Mouse (Mus musculus): Measurements from ENCODE around the gene Coq10b. TPM values are rescaled to one million over a fixed set of nuclear protein-coding genes. Genes with fewer than 3 reads are reported as not detected.
A peak's percentile ranks its signal among the peaks of the same experiment; 100 is the strongest.
"Not testable (repeated sequence)": the region's sequence is repeated elsewhere in the genome, so short reads cannot be mapped to it uniquely, and the experiment has no call there.

Coq10b gene
- 32.0 and 36.1 TPM in 2 replicates for polyA plus RNA-seq (2014; fragmentation: Nextera tagmentation; extraction: Ambion mirVana)

GRCm38 (mm10) chr1:55052355-55052953 lies at the start of gene Coq10b:
TSS of gene Coq10b (plus strand) at chr1:55052770.
- ATAC-seq (ENCODE audit: low FRiP score) (peak; percentile 100), DNase-seq (ENCODE audit: low spot score) (peak; percentile 100)
- Histone ChIP-seq H3K27me3 (ENCODE audit: control insufficient read depth, insufficient read depth, low read length) (no peaks in the 10 kb centered on the region), H3K4me3 (replicated peaks; ENCODE audit: low read length) (peak within 1 kb of the TSS; percentile 87), H3K9ac (peak within 1 kb of the TSS; percentile 75), H3K27ac (peak within 1 kb of the TSS; percentile 86), H3K9me3 (ENCODE audit: control insufficient read depth, low read length) (no peaks in the 10 kb centered on the region), H3K36me3 (replicated peaks; ENCODE audit: control insufficient read depth, insufficient read depth) (no peaks in the 10 kb centered on the region), H3K4me1 (replicated peaks; ENCODE audit: control insufficient read depth, insufficient read depth, low read length) (peaks cover 9% of the 10 kb centered on the region), H3K4me2 (replicated peaks) (peak within 1 kb of the TSS; percentile 87)
- WGBS, result 1% methylated on average over 46 of the region's 46 CpGs

DNA sequence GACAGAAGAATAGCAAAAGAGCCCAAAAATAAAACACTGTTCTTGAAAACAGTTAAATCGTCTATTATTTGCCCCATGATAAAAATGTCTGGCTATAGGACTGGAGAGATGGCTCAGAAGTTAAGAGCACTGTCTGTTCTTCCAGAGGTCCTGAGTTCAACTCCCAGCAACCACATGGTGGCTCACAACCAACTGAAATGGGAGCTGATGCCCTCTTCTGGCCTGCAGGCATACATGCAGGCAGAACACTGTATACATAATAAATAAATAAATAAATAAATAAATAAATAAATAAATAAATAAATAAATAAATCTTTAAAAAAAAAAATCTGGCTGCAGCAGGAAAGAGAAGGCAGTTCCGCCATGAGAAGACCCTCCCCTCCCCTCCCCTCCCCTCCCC lies 44.3 kb upstream of the Coq10b start:
- H3K27me3 ChIP-seq (ENCODE audit: control insufficient read depth, insufficient read depth, low read length); DNase-seq (ENCODE audit: low spot score); H3K27ac ChIP-seq; H3K4me2 ChIP-seq (replicated peaks); H3K9me3 ChIP-seq (ENCODE audit: control insufficient read depth, low read length); H3K9ac ChIP-seq; ATAC-seq (ENCODE audit: low FRiP score); H3K4me3 ChIP-seq (replicated peaks; ENCODE audit: low read length); H3K4me1 ChIP-seq (replicated peaks; ENCODE audit: control insufficient read depth, insufficient read depth, low read length): not testable (repeated sequence)
- H3K36me3 ChIP-seq (replicated peaks; ENCODE audit: control insufficient read depth, insufficient read depth), result peaks cover 87% of the 10 kb centered on the region
- 97% methylated on average over 2 of the region's 2 CpGs for WGBS

DNA sequence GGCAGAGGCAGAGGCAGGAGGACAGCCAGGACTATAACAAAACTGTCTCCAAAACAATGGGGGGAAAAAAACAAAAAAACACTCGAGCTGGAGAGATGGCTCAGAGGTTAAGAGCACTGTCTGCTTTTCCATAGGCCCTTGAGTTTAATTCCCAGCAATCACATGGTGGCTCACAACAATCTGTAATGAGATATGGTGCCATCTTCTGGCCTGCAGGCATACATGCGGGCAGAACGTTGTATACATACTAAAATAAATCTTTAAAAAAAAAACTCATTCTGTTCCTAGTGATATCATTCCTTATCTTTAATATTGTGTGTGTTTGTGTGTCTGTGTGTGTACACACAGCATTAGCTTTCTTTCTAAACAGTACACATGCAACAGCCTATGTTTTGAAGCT lies 40.1 kb upstream of the Coq10b start:
- H3K27ac ChIP-seq, result no peak overlapping the region
- DNase-seq (ENCODE audit: low spot score) (no peak), ATAC-seq (ENCODE audit: low FRiP score) (no peak)
- H3K4me1 ChIP-seq (replicated peaks; ENCODE audit: control insufficient read depth, insufficient read depth, low read length), result no peaks in the 10 kb centered on the region
- H3K27me3 ChIP-seq (ENCODE audit: control insufficient read depth, insufficient read depth, low read length), result no peaks in the 10 kb centered on the region
- no peak overlapping the region for H3K4me3 ChIP-seq (replicated peaks; ENCODE audit: low read length)
- no peak overlapping the region for H3K4me2 ChIP-seq (replicated peaks)
- H3K36me3 ChIP-seq (replicated peaks; ENCODE audit: control insufficient read depth, insufficient read depth), result peaks cover 89% of the 10 kb centered on the region
- H3K9ac ChIP-seq, result no peak overlapping the region
- H3K9me3 ChIP-seq (ENCODE audit: control insufficient read depth, low read length), result no peaks in the 10 kb centered on the region
- WGBS, result 57% methylated on average over 3 of the region's 3 CpGs

DNA sequence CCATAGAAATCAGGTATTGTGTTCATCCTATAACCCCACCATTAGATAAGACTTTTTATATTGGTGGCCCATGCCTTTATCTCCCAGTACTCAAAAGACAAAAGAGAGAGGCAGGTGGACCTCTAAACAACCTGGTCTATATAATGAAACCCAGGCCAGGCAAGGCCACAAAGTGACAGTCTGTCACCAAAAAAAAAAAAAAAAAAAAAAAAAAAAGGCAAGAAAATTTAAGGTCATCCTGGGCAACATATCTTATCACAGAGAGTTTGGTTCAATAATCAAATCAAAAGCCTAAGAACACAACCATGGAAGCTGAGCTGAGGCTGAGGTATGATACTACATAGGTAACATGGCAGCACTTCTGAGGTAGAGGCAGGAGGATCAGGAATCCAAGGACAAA lies 30.7 kb upstream of the Coq10b start:
- ATAC-seq (ENCODE audit: low FRiP score), result no peak
- peaks cover 24% of the 10 kb centered on the region for H3K36me3 ChIP-seq (replicated peaks; ENCODE audit: control insufficient read depth, insufficient read depth)

DNA sequence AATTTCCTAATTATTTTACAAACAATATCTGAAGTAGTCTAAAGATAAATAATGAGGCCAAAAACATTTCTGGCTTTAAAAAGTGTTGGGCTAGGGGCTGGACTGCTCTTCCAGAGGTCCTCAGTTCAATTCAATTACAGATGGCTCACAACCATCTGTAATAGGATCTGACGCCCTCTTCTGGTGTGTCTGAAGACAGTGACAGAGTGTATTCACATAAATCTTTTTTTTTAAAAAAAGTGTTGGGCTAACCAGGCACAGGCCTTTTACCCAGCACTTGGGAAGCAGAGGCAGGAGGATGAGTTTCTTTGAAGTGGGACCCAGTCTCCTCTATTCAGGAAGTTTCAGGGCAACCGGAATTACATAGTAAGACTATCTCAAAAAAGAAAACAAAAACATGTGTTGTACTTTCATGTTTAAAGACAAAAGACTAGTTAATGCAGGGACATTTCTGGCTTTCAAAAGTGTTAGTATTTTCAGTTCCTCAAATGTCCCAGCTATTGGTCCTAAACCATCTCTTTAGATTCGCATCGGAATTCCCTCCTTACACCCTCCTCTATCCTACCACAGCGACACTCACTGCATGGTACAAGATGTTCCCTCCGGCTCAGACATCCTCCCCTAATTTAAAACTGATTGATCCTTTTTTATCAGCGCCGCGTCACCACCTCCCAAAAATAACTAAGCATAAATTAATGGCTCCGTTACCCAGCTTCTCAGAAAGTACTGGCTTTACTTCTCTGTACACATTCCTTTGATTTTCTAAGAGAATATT lies 26.7 kb upstream of the Coq10b start:
- Histone ChIP-seq H3K4me2 (replicated peaks) (peak overlapping the region; percentile 97), H3K4me1 (replicated peaks; ENCODE audit: control insufficient read depth, insufficient read depth, low read length) (peaks cover 15% of the 10 kb centered on the region), H3K27me3 (ENCODE audit: control insufficient read depth, insufficient read depth, low read length) (no peaks in the 10 kb centered on the region), H3K9me3 (ENCODE audit: control insufficient read depth, low read length) (no peaks in the 10 kb centered on the region), H3K36me3 (replicated peaks; ENCODE audit: control insufficient read depth, insufficient read depth) (no peaks in the 10 kb centered on the region), H3K9ac (peak overlapping the region; percentile 96), H3K4me3 (replicated peaks; ENCODE audit: low read length) (peak overlapping the region; percentile 92), H3K27ac (peak overlapping the region; percentile 96; the same call in 1 of the 2 replicates)
- ATAC-seq (ENCODE audit: low FRiP score) (no peak), DNase-seq (ENCODE audit: low spot score) (no peak)
- WGBS, result 19% methylated on average over 10 of the region's 10 CpGs

More for the DNA sequence above, 30.7 kb upstream of the Coq10b start:
- H3K27ac ChIP-seq, result no peak overlapping the region
- H3K4me2 ChIP-seq (replicated peaks), result no peak overlapping the region
- no peaks in the 10 kb centered on the region for H3K9me3 ChIP-seq (ENCODE audit: control insufficient read depth, low read length)
- H3K9ac ChIP-seq, result no peak overlapping the region
- H3K4me3 ChIP-seq (replicated peaks; ENCODE audit: low read length), result no peak overlapping the region
- DNase-seq (ENCODE audit: low spot score), result no peak
- no peaks in the 10 kb centered on the region for H3K27me3 ChIP-seq (ENCODE audit: control insufficient read depth, insufficient read depth, low read length)
- peaks cover 15% of the 10 kb centered on the region for H3K4me1 ChIP-seq (replicated peaks; ENCODE audit: control insufficient read depth, insufficient read depth, low read length)

- ATAC-seq (ENCODE audit: low FRiP score) (peak; percentile 72), DNase-seq (ENCODE audit: low spot score) (peak; percentile 28)
- H3K36me3 ChIP-seq (replicated peaks; ENCODE audit: control insufficient read depth, insufficient read depth), result no peaks in the 10 kb centered on the region
- WGBS, result under 1% methylated on average over 55 of the region's 55 CpGs
- peak overlapping the region; percentile 97 for H3K4me2 ChIP-seq (replicated peaks)
- H3K4me1 ChIP-seq (replicated peaks; ENCODE audit: control insufficient read depth, insufficient read depth, low read length), result peaks cover 15% of the 10 kb centered on the region
- H3K9ac ChIP-seq, result peak overlapping the region; percentile 96
- peak overlapping the region; percentile 92 for H3K4me3 ChIP-seq (replicated peaks; ENCODE audit: low read length)
- no peaks in the 10 kb centered on the region for H3K9me3 ChIP-seq (ENCODE audit: control insufficient read depth, low read length)
- H3K27ac ChIP-seq, result peak overlapping the region; percentile 96
- H3K27me3 ChIP-seq (ENCODE audit: control insufficient read depth, insufficient read depth, low read length), result no peaks in the 10 kb centered on the region
Measured at GRCm38 (mm10) chr1:55026444-55027252, 25.9 kb upstream of the Coq10b start.

GRCm38 (mm10) chr1:55027253-55027801 lies 25.2 kb upstream of the Coq10b start, which contains the start of gene Sf3b1:
TSS of gene Sf3b1 (minus strand) at chr1:55027481.
- peak within 1 kb of the TSS; percentile 92 for H3K4me3 ChIP-seq (replicated peaks; ENCODE audit: low read length)
- no peaks in the 10 kb centered on the region for H3K36me3 ChIP-seq (replicated peaks; ENCODE audit: control insufficient read depth, insufficient read depth)
- peak within 1 kb of the TSS; percentile 97 for H3K4me2 ChIP-seq (replicated peaks)
- no peaks in the 10 kb centered on the region for H3K27me3 ChIP-seq (ENCODE audit: control insufficient read depth, insufficient read depth, low read length)
- WGBS, result 1% methylated on average over 46 of the region's 46 CpGs
- H3K27ac ChIP-seq, result peak within 1 kb of the TSS; percentile 96
- H3K9ac ChIP-seq, result peak within 1 kb of the TSS; percentile 96
- no peaks in the 10 kb centered on the region for H3K9me3 ChIP-seq (ENCODE audit: control insufficient read depth, low read length)
- DNase-seq (ENCODE audit: low spot score) (peak; percentile 96), ATAC-seq (ENCODE audit: low FRiP score) (peak; percentile 99)
- peaks cover 15% of the 10 kb centered on the region for H3K4me1 ChIP-seq (replicated peaks; ENCODE audit: control insufficient read depth, insufficient read depth, low read length)

GRCm38 (mm10) chr1:55027966-55028365 lies 24.6 kb upstream of the Coq10b start:
- Histone ChIP-seq H3K9me3 (ENCODE audit: control insufficient read depth, low read length) (no peaks in the 10 kb centered on the region), H3K27ac (no peak overlapping the region), H3K9ac (peak overlapping the region; percentile 96; the same call in 1 of the 2 replicates), H3K4me3 (replicated peaks; ENCODE audit: low read length) (peak overlapping the region; percentile 92), H3K36me3 (replicated peaks; ENCODE audit: control insufficient read depth, insufficient read depth) (no peaks in the 10 kb centered on the region), H3K4me2 (replicated peaks) (peak overlapping the region; percentile 39; the same call in 1 of the 2 replicates), H3K4me1 (replicated peaks; ENCODE audit: control insufficient read depth, insufficient read depth, low read length) (peaks cover 15% of the 10 kb centered on the region), H3K27me3 (ENCODE audit: control insufficient read depth, insufficient read depth, low read length) (no peaks in the 10 kb centered on the region)
- DNase-seq (ENCODE audit: low spot score), result no peak
- WGBS, result 92% methylated on average over 1 of the region's 1 CpGs
- no peak for ATAC-seq (ENCODE audit: low FRiP score)
